Mouse (Mus musculus) frontal cortex, postnatal 10 days (tissue): ENCODE results near the gene Fzr1.

ENCODE experiments used
- DNase-seq, 2 experiments: peaks; one replicate each; pipeline ENCODE4 v3.0.0; 2022; ENCODE audit warnings: low spot score in 2 of 2, mixed read lengths in 1 of 2

The Fzr1 gene

DNA sequence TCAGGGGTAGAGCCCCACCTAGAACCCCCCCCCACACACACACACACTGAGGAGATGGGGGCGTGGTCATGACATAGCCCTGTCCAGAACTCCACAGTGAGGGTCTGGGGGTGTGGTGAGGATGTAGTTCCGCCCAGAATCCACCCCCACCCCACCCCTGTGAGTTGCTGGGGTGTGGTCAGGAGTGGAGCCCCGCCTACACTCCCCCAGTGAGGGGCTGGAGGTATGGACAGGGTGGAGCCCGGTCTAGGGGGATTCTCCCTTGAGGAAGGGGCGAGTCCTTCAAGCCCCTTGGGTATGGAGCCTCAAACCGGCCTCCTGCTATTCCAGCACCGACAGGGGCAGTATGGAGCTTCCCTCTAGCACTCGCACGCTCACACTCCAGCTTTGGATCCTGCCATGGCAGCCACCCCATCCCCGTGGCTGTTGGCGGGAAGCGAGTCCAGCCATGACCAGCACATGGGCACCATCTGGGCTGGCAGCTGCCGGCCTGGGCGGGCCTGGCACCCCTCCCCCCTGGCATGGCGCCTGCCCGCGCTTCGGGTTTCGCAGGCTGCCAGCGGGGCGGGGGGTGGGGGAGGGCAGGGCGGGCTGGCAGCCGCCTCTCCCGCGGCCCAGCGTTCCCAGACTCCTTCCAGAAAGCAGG lies 38.4 kb upstream of the Fzr1 start:
- peak; percentile 86 to 89 for DNase-seq

- no peak for DNase-seq
Observed at GRCm38 (mm10) chr10:81415549-81416310, 37.4 kb upstream of the Fzr1 start.

- DNase-seq, result no peak
Observed at GRCm38 (mm10) chr10:81415146-81415545, 36.8 kb upstream of the Fzr1 start.

- no peak for DNase-seq
Observed at GRCm38 (mm10) chr10:81414682-81415081, 36.4 kb upstream of the Fzr1 start.

GRCm38 (mm10) chr10:81413310-81414261 lies 35.3 kb upstream of the Fzr1 start:
- peak; percentile 74 to 85 for DNase-seq

DNA sequence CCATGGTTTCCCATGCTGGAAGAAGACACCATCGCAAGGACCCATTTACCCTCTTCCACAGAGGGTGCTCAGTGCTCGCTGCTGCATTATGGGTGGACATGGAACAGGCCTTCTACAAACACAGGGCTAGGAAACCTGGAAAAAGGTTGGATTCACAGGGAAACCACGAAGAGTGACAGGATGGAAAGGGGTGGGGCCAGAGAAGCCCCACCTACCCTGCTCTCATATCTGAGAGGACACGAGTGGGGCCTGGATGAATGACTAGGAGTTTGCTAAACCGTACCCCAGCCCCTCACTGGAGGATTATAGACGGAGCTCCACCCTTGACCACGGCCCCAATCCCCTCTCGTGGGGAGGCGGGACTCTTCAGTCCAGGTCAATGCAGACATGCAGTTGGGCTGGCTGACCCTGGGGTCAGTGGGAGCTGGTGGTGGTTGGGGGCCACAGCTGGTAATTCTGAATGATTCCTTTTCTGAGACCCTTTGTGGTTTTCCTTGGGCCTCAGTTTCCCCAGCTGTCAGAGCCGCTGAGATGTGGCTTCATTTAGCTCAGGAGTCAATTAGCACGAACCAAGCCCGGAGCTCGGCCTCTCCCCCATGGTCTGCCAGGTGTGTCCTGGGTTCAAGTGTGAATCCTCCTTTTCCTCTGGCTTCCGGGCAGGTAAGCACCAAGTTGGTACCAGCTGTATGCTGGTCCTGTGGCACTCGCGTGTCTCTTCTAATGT lies 34.4 kb upstream of the Fzr1 start:
- no peak for DNase-seq

GRCm38 (mm10) chr10:81411471-81412400 lies 33.4 kb upstream of the Fzr1 start:
- DNase-seq, result peak in 1 of 2 experiments; percentile 71

- DNase-seq, result no peak
Observed at GRCm38 (mm10) chr10:81410981-81411380, 32.7 kb upstream of the Fzr1 start.

- DNase-seq, result no peak
Observed at GRCm38 (mm10) chr10:81410350-81410749, 32.0 kb upstream of the Fzr1 start.

GRCm38 (mm10) chr10:81409330-81409729 lies 31.0 kb upstream of the Fzr1 start:
- DNase-seq, result no peak

- peak in 1 of 2 experiments; percentile 70 for DNase-seq
Observed at GRCm38 (mm10) chr10:81408871-81409291, 30.6 kb upstream of the Fzr1 start.

- DNase-seq, result no peak
Observed at GRCm38 (mm10) chr10:81408424-81408729, 30.1 kb upstream of the Fzr1 start.

GRCm38 (mm10) chr10:81407539-81408423 lies 29.5 kb upstream of the Fzr1 start:
- DNase-seq, result no peak

DNA sequence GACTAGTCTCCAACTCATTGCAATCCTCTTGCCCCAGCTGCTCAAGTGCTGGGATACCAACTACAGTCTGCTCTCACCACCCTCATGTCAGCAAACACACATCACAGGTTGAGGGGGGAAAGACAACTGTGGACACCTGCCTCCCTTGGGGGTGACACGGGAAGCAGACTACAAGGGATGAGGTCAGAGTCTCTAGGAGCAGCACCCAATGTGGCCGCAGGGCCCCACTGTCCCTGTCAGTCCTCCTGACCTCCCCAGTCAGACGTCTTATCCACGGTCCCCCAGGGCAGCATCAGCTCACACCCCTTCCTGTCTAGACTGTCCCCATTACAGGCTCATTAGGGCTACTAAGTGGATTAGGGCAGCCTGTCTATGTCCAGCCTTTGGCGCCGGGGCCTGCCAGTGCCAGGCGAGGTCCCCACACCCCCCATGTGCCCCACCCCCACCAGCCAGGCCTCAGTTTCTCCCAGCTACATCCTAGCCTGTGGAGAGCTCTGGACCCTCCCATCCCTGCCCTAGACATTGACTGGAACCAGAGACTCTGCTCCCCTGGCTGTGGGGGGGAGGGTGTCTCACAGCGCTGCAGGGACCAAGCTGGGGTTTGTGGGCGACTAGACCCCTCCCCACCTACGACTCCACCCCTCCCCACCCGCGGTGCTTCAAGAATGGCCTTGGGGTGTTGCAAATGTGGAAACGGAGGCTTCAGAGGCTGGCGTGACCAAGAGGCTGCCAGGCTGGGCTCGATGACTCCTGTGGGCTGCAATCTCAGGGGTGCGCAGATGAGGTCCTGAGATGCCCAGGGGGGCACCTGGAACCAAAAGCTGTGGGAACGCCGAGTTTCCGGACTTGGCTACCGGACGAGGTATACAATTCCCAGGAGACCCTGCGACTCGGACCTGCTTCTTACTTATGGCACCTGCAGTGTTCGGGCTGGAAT lies 28.5 kb upstream of the Fzr1 start:
- DNase-seq, result no peak

- no peak for DNase-seq
Observed at GRCm38 (mm10) chr10:81405588-81406201, 27.4 kb upstream of the Fzr1 start.

- no peak for DNase-seq
Observed at GRCm38 (mm10) chr10:81404720-81405119, 26.4 kb upstream of the Fzr1 start.

DNA sequence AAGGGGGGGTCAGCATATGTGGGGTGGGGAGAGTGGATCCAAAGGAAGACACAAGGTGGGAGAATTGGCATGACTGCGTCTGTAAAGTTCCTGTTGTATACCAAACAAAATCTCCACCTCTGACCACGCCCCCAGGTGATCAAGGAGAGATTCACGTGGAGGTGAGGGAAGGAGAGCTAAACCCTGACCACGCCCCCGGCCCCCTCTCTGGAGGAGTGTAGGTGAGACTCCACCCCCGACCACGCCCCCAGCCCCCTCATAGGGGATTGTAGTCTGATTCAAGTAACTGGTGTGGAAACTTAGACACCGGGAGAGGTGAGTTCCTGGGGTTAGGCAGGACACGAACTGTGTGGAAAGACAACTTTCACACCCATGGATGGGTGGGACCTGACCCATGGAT lies 25.8 kb upstream of the Fzr1 start:
- DNase-seq, result no peak

DNA sequence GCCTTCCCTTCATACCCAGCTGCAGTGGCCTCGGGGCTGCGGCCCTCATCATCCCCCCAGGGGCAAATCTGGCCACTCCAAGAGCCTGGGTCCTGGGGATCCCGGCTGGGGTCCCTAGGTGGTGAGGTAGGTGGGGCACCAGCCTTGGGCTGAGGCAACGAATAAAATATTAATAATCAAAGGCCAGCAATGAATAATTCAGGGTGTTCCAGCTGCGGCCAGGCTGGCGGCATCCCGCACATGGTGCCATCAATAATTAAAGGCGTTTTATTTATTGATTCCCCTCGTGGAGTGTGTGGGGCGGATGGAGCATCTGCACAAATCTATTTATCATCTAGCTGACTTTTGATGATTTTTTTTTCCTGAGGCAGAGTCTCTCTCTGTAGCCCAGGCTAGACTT lies 25.2 kb upstream of the Fzr1 start:
- no peak for DNase-seq
